Mouse (Mus musculus) limb, embryonic 10.5 days (tissue): ENCODE data around the gene Sytl5. TPM values are rescaled to one million over a fixed set of nuclear protein-coding genes. Genes with fewer than 3 reads are reported as not detected.

Source experiments
- DNase-seq: peaks from one replicate; pipeline ENCODE4 v3.0.0-alpha.2; 2017; ENCODE audit warnings: low spot score
- H3K27ac ChIP-seq: fragments of 300-500 bp; sonication (generic); 2 replicates; pipeline ENCODE4 v1.5.1; 2016; ENCODE audit warnings: mild to moderate bottlenecking
- H3K27me3 ChIP-seq: fragments of 300-500 bp; sonication (generic); 2 replicates; pipeline ENCODE4 v1.6.1; 2016; ENCODE audit warnings: low read depth, mild to moderate bottlenecking; ENCODE audit not compliant: poor library complexity, severe bottlenecking
- H3K36me3 ChIP-seq: fragments of 300-500 bp; sonication (generic); 2 replicates; pipeline ENCODE4 v1.6.1; 2016; ENCODE audit warnings: mild to moderate bottlenecking, moderate library complexity
- H3K4me1 ChIP-seq: fragments of 300-500 bp; sonication (generic); 2 replicates; pipeline ENCODE4 v1.6.1; 2016
- H3K4me3 ChIP-seq: fragments of 300-500 bp; sonication (generic); 2 replicates; pipeline ENCODE4 v1.5.1; 2016; ENCODE audit warnings: mild to moderate bottlenecking, moderate library complexity
- H3K9me3 ChIP-seq: fragments of 300-500 bp; sonication (generic); replicated peaks from 2 replicates; pipeline ENCODE4 v1.6.1; 2016; ENCODE audit warnings: mild to moderate bottlenecking
- WGBS: fragments of 180-500 bp; shearing (Covaris S2); methylation state at CpG from one replicate; pipeline ENCODE4 v1.1.7; 2016; 5-methylcytosine and 5-hydroxymethylcytosine counted together
- polyA plus RNA-seq: library from polyadenylated mRNA; unstranded; fragments of >200 nt; fragmentation: Nextera tagmentation; extraction: Ambion mirVana; gene quantifications from 2 replicates; pipeline ENCODE4 v1.2.1, GENCODE M21; 2016

Sytl5 gene
- 0.06 and 0.21 TPM in 2 replicates for polyA plus RNA-seq

GRCm38 (mm10) chrX:9885322-9885721 lies at the start of gene Sytl5:
TSS of gene Sytl5 (plus strand) at chrX:9885622.
- WGBS: 73% methylated on average over 2 of the region's 2 CpGs

DNA sequence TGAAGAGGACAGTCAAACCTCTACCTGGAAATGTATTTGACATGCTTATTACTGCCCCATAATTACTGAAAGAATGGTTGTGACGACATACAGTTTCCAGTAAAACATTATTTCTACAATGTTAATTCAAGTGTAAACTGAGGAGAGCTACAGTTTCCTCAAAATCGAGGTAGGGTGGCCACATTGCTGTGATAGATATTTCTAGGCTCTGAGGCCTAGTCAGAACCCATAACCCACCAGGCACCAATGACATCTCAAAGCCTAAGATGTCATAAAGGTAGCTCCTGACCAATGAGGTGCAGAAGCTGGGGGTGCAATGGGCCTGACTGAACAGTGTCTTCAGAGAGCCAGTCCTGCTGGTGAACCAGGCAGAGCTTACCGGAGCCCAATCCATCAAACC lies 38.8 kb upstream of the Sytl5 start, which contains the start of gene Hypm:
TSS of gene Hypm (plus strand) at position 301 of the 400 bp plus-strand sequence.
- H3K27ac ChIP-seq: no peak within 1 kb of the TSS
- WGBS: 84% methylated on average over 3 of the region's 3 CpGs
- DNase-seq: no peak
- no peaks in the 10 kb centered on the region for H3K27me3 ChIP-seq
- no peaks in the 10 kb centered on the region for H3K9me3 ChIP-seq
- no peaks in the 10 kb centered on the region for H3K4me1 ChIP-seq
- no peaks in the 10 kb centered on the region for H3K36me3 ChIP-seq
- H3K4me3 ChIP-seq: no peak within 1 kb of the TSS

More at GRCm38 (mm10) chrX:9885322-9885721, at the start of gene Sytl5:
- Histone ChIP-seq H3K27ac (no peak within 1 kb of the TSS), H3K4me3 (no peak within 1 kb of the TSS), H3K36me3 (no peaks in the 10 kb centered on the region), H3K27me3 (no peaks in the 10 kb centered on the region), H3K4me1 (no peaks in the 10 kb centered on the region), H3K9me3 (no peaks in the 10 kb centered on the region)
- no peak for DNase-seq

GRCm38 (mm10) chrX:9849403-9849802 lies 36.0 kb upstream of the Sytl5 start, which contains the start of gene H2al3:
TSS of gene H2al3 (plus strand) at chrX:9849703.
- no peaks in the 10 kb centered on the region for H3K9me3 ChIP-seq
- H3K27me3 ChIP-seq: no peaks in the 10 kb centered on the region
- WGBS: 50% methylated on average over 1 of the region's 1 CpGs
- no peak within 1 kb of the TSS for H3K27ac ChIP-seq
- no peak within 1 kb of the TSS for H3K4me3 ChIP-seq
- H3K4me1 ChIP-seq: no peaks in the 10 kb centered on the region
- no peak for DNase-seq
- H3K36me3 ChIP-seq: no peaks in the 10 kb centered on the region

DNA sequence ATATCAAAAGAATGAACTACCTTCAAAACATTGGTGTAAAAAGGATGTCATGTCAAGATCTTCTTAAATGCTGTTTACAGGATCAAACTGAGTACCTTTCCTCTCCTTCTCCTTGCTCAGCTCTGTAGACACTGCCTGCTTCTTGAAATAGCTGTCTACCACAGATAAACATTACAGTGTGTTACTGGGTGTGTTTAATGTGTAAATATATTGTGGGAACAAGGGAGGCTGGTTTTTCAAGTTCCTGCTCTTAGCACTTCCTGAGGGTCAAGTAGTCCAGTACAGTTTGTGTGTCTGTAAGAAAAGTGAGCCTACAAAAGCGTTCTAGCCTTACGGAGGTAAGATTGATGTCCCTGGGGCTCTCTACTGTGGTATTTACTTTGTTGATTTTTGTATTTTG lies 23.6 kb upstream of the Sytl5 start:
- Histone ChIP-seq H3K9me3 (no peaks in the 10 kb centered on the region), H3K4me1 (no peaks in the 10 kb centered on the region), H3K36me3 (no peaks in the 10 kb centered on the region), H3K4me3 (no peak overlapping the region), H3K27me3 (no peaks in the 10 kb centered on the region), H3K27ac (no peak overlapping the region)
- WGBS: 92% methylated on average over 2 of the region's 2 CpGs
- DNase-seq: no peak

DNA sequence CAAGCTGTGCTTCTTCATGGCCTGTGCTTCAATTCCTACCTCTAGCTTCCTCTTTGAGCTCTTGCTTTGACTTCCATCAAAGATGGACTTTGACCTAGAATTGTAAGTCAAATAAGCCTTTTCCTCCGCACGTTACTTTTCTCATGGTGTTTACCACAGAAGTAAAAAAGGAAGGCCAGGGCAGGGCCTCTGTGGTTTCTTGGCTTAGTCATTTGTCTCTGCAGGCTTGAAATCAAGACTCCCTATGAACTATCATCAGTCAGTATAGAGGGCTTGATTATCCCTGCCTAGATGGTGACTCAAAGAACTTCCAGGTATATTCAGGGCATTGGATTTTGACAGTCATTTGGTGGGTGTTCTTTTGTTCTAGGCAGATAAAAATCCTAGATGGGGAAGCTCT lies 9.9 kb upstream of the Sytl5 start:
- H3K4me3 ChIP-seq: no peak overlapping the region
- no peak overlapping the region for H3K27ac ChIP-seq
- no peaks in the 10 kb centered on the region for H3K4me1 ChIP-seq
- no peaks in the 10 kb centered on the region for H3K27me3 ChIP-seq
- no peaks in the 10 kb centered on the region for H3K36me3 ChIP-seq
- H3K9me3 ChIP-seq: no peaks in the 10 kb centered on the region
- DNase-seq: no peak
- WGBS: 92% methylated on average over 2 of the region's 2 CpGs

- no peak for DNase-seq
- WGBS: 68% methylated on average over 2 of the region's 2 CpGs
- H3K4me1 ChIP-seq: no peaks in the 10 kb centered on the region
- no peaks in the 10 kb centered on the region for H3K9me3 ChIP-seq
- no peak overlapping the region for H3K4me3 ChIP-seq
- no peaks in the 10 kb centered on the region for H3K36me3 ChIP-seq
- H3K27ac ChIP-seq: no peak overlapping the region
- H3K27me3 ChIP-seq: no peaks in the 10 kb centered on the region
Observed at GRCm38 (mm10) chrX:9909572-9909971, 24.1 kb downstream of the Sytl5 start.

DNA sequence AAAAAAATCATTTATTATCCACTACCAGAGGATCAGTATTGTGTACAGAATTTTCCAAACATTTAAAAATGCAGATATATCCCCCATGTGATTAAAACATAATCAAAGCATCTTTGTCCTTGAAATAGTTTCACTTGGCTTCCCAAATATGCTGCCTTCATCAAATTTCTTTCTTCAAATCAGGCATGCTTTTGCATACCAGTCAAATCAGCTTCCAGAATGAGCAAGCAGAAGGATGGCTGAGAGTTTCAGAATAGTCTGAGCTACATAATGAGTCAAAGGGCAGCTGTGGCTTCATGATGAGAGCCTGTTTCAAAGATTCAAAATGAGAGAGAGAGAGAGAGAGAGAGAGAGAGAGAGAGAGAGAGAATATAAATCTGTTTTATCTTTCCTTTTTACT lies 48.4 kb downstream of the Sytl5 start:
- Histone ChIP-seq H3K4me1 (no peaks in the 10 kb centered on the region), H3K27me3 (no peaks in the 10 kb centered on the region), H3K36me3 (no peaks in the 10 kb centered on the region), H3K9me3 (no peaks in the 10 kb centered on the region), H3K4me3 (no peak overlapping the region), H3K27ac (no peak overlapping the region)
- no peak for DNase-seq

DNA sequence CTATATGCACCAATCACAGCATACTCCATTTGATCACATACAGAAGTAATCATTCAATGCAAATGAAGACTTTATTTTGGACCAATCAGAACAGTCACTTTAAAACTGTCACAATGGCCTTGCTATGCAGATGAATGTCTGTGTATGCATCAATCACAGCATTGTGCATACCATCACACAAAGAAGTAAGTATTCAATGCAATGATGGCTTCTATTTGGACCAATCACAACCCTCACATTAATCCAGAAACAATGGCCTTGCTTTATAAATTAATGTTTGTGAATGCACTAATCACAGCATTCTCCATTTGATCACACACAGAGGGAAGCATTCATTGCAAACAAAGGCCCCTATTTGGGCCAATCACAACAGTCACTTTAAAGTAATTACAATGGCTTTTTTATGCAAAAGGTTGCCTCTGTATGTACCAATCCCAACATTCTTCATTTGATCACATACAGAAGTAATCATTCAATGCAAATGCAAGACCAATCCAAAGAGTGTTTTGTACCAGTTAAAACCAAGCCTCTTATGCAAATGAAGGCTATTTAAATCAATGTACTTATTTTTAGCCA lies 98.8 kb downstream of the Sytl5 start:
- Histone ChIP-seq H3K9me3 (no peaks in the 10 kb centered on the region), H3K36me3 (no peaks in the 10 kb centered on the region), H3K27ac (no peak overlapping the region)

GRCm38 (mm10) chrX:10000718-10001117 lies 115.3 kb downstream of the Sytl5 start:
- Histone ChIP-seq H3K9me3 (no peaks in the 10 kb centered on the region), H3K27ac (no peak overlapping the region), H3K4me3 (no peak overlapping the region), H3K36me3 (no peaks in the 10 kb centered on the region), H3K27me3 (no peaks in the 10 kb centered on the region), H3K4me1 (no peaks in the 10 kb centered on the region)
- no peak for DNase-seq
- WGBS: 86% methylated on average over 1 of the region's 1 CpGs

More for the DNA sequence above, 98.8 kb downstream of the Sytl5 start:
- Histone ChIP-seq H3K4me3 (no peak overlapping the region), H3K4me1 (no peaks in the 10 kb centered on the region), H3K27me3 (no peaks in the 10 kb centered on the region)
- DNase-seq: no peak

- H3K36me3 ChIP-seq: no peaks in the 10 kb centered on the region
- H3K27ac ChIP-seq: no peak overlapping the region
- no peaks in the 10 kb centered on the region for H3K4me1 ChIP-seq
- no peak for DNase-seq
- no peaks in the 10 kb centered on the region for H3K9me3 ChIP-seq
- H3K27me3 ChIP-seq: no peaks in the 10 kb centered on the region
- no peak overlapping the region for H3K4me3 ChIP-seq
- WGBS: 54% methylated on average over 1 of the region's 1 CpGs
Observed at GRCm38 (mm10) chrX:10005946-10006345, 120.5 kb downstream of the Sytl5 start.

DNA sequence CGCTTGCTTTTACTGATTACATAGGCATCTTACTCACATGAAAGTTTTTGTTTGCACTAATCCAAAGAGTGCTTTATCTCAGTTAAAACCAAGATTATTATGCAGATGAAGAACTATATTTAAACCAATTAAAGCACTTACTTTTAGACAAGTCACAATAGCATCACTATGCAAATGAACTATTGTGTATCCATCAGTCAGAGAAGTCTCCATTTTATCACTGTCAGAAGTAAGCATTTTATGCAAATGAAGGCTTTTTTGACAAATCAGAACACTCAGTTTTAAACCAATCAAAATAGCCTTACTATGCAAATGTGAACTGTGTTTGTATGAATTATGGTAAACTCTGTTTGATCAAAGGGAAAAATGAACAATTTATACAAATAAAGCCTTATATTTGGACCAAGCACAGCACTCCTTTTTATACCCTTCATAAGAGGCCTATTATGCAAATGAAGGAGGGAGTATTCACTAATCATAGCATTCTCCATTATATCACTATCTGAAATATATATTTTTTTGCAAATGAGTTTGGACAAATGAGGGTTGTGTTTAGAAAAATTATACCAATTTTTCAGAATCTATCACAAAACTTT lies 122.4 kb downstream of the Sytl5 start:
- Histone ChIP-seq H3K27me3 (no peaks in the 10 kb centered on the region), H3K36me3 (no peaks in the 10 kb centered on the region), H3K4me3 (no peak overlapping the region), H3K9me3 (no peaks in the 10 kb centered on the region), H3K4me1 (no peaks in the 10 kb centered on the region), H3K27ac (no peak overlapping the region)
- 96% methylated on average over 1 of the region's 1 CpGs for WGBS
- no peak for DNase-seq

DNA sequence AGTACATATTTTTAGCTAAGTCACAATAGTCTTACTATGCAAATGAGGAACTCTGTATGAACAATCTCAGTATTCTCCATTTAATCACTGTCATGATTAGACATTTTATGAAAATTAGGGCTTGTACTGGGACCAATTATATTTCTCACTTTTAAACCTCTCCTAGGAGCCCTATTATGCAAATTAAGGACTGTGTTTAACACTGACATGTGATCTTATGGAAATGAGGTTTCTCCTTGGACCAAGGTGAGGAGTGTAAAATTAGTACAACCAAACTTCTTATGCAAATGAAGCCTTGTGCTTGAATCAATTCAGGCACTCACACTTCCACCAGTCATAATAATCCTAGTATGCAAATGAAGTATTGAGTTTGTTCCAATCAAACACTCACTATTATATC lies 124.8 kb downstream of the Sytl5 start:
- H3K27ac ChIP-seq: no peak overlapping the region
- no peaks in the 10 kb centered on the region for H3K36me3 ChIP-seq
- H3K4me1 ChIP-seq: no peaks in the 10 kb centered on the region
- no peaks in the 10 kb centered on the region for H3K9me3 ChIP-seq
- H3K27me3 ChIP-seq: no peaks in the 10 kb centered on the region
- no peak for DNase-seq
- no peak overlapping the region for H3K4me3 ChIP-seq

- no peak for DNase-seq
- Histone ChIP-seq H3K4me1 (no peaks in the 10 kb centered on the region), H3K9me3 (no peaks in the 10 kb centered on the region), H3K4me3 (no peak overlapping the region), H3K27me3 (no peaks in the 10 kb centered on the region), H3K36me3 (no peaks in the 10 kb centered on the region), H3K27ac (no peak overlapping the region)
Observed at GRCm38 (mm10) chrX:10034666-10035065, 149.2 kb downstream of the Sytl5 start.
